Mouse (Mus musculus) retina, adult 2 months (tissue): ENCODE results near the gene Slc37a1.
A peak's percentile ranks its signal among the peaks of the same experiment; 100 is the strongest.

Source experiments
- DNase-seq: peaks from one replicate; pipeline ENCODE4 v3.0.0-alpha.2; 2012; ENCODE audit warnings: low read depth, low spot score

The Slc37a1 gene

DNA sequence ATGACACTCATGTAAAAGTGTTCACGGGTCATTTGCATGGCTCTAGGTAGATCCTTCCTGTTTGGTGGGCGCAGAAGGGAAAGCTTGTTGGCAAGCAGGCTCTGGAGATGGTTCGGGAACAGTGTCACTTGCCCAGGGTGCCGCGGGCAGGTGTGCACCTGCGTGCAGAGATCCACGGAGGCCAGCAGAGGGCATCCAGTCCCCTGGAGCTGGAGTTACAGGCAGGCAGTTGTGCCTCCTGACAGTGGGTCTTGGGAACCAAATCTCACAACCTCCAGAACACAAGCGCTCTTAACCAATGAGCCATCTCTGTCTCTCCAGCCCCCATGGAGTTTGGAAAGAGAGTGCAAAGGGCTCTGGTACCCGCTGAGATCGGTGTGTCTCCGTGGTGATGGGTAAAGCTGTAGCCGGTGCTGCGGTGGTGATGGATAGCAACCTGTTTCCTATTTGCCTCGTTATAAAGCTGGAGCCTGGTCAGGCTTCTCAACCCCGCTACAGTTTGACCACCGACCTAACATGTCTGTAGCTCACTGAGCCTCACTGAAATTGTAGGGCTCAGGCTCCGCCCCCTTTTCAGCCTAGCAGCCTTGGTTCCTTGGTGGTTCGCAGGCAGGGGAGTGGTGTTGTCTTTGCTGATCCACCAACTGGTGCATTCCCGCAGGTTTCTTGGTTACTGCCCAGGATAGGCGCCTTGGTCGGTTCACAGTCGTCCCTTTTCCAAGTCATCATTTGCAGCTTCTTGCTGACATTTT lies 31.1 kb downstream of the Slc37a1 start:
- no peak for DNase-seq

- DNase-seq = no peak
Observed at GRCm38 (mm10) chr17:31318906-31319767, 32.5 kb downstream of the Slc37a1 start.

- no peak for DNase-seq
Observed at GRCm38 (mm10) chr17:31321425-31321824, 34.8 kb downstream of the Slc37a1 start.

GRCm38 (mm10) chr17:31322446-31322845 lies 35.9 kb downstream of the Slc37a1 start:
- DNase-seq = no peak

- no peak for DNase-seq
Observed at GRCm38 (mm10) chr17:31323379-31323778, 36.8 kb downstream of the Slc37a1 start.

- DNase-seq = no peak
Observed at GRCm38 (mm10) chr17:31324227-31324626, 37.6 kb downstream of the Slc37a1 start.

GRCm38 (mm10) chr17:31325451-31326219 lies 39.0 kb downstream of the Slc37a1 start:
- DNase-seq = no peak

- no peak for DNase-seq
Observed at GRCm38 (mm10) chr17:31326220-31326852, 39.7 kb downstream of the Slc37a1 start.

GRCm38 (mm10) chr17:31328466-31328865 lies 41.9 kb downstream of the Slc37a1 start:
- no peak for DNase-seq

GRCm38 (mm10) chr17:31330622-31331021 lies 44.0 kb downstream of the Slc37a1 start:
- peak; percentile 45 for DNase-seq

GRCm38 (mm10) chr17:31331273-31331672 lies 44.7 kb downstream of the Slc37a1 start:
- DNase-seq = no peak

GRCm38 (mm10) chr17:31331920-31332319 lies 45.3 kb downstream of the Slc37a1 start:
- no peak for DNase-seq

DNA sequence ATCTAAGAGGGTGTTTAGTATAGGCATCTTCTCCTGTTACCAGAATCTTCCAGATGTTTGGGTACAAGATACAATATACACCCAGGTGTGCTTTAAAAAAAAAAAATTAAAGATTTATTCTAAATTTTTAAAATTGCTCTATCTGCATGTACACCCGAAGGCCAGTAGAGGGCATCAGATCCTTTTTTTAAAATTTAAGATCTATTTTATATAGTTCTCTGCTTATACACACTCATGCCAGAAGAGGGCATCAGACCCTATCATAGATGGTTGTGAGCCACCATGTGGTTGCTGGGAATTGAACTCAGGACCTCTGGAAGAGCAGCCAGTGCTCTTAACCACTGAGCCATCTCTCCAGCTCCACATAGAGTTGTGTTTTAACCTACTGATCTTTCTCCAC lies 45.7 kb downstream of the Slc37a1 start:
- DNase-seq = no peak

- no peak for DNase-seq
Observed at GRCm38 (mm10) chr17:31334509-31335260, 48.1 kb downstream of the Slc37a1 start.

DNA sequence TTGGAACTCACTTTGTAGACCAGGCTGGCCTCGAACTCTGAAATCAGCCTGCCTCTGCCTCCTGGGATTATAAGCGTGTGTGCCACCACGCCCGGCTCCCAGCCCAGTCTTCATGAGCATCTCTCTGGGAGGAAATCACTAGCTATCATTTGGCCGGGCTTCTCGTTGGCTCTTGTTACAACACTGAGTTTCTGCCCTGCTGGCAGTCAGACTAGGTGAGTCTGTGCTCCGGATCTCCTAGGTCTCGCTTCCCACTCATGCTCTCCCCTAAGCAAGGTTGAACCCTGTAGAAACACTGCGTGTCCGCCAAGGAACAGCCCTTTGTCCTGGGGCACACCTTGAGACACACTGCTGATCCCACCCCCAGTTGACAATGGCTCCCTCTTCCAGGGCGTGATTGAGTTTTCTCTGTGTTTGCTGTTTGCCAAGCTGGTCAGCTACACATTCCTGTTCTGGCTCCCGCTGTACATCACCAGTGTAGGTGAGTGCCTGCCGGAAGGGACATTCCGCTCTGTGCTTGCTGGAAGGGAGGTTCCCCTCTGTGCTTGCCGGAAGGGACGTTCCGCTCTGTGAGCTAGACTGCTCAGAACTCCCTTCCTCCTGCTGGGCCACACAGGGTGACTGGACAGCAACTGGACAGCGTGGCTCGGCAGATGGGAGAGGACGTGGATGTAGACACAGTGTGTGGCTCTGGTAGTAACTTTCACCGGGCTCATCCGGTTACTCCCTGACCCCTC lies 48.9 kb downstream of the Slc37a1 start:
- DNase-seq = no peak

- no peak for DNase-seq
Observed at GRCm38 (mm10) chr17:31339769-31340168, 53.2 kb downstream of the Slc37a1 start.

DNA sequence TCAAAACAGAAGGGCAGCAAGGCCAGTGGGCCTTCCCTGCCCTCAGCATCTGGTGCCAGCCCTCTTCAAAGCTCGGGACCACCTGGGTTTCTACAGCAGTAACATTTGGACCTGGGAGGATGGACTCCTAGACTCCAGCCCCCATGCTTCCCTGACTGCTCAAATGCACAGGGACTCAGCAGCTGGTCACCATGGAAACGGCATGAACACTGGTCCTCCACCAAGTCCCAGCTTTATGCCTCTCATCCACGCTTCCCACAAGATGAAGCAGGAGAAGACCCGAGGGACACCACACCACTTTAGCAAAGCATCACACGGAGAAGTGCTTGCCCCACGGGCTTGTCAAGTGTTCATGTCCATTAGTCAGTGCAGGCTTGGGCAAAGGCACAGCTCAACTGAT lies 55.6 kb downstream of the Slc37a1 start:
- no peak for DNase-seq

GRCm38 (mm10) chr17:31344172-31344801 lies 57.7 kb downstream of the Slc37a1 start:
- peak; percentile 41 for DNase-seq

DNA sequence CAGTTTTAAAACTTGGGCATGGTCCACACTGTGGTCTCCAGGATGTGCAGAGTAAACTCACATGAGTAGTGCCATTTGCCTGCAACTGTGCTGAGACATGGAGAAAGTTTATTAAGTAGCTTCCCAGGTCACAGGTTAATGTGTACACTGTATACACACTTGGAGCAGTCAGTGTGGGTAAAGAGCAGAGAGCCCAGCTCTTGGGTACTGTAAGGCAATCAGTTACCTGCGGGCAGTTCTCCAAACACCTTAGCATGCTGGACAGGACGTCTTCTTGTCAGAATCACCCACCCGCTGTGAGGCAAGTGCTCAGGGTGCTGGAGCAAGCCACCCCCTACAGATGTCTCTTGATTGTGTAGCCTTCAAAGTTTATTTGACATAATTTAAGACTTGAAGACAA lies 58.2 kb downstream of the Slc37a1 start:
- DNase-seq = no peak

- no peak for DNase-seq
Observed at GRCm38 (mm10) chr17:31348129-31348528, 61.5 kb downstream of the Slc37a1 start.
